Comparison of ENCODE assay signal across 11 mouse cellular contexts in the genomic region with DNA sequence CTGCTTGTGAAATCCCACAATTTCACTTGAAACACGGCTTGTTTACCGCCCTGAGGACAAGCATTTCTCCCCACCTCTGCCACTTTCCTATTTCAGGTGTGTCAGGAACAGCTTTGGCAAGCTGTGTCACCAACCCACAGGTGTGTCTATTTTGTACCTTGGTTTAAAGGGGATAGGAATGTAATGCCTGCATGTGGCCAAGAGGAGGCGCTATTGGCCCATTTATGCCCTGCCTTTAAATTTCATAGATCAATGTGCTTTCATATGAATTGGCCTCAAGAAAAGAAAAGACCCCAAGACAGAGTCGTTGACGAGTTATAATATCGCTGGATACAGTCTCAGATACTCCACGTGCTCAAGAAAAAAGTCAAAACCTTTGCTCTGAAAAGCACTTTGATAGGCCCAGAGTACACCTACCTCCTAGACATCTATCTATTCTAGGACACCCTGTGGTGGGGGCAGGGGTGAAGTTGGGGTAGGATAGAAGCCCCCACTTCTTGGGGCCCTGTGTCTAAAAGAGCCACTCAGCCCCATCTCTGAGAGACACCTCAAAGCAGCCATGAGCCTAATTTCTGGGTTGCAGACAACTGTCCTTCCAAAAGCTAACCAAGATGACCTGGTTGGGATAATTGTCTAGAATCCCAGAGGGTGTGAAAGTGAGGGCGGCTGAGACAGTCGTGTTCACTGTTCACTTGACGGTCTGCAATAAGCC. TPM values are rescaled to one million over a fixed set of nuclear protein-coding genes. Genes with fewer than 3 reads are reported as not detected.
DNase-seq lines count a peak whose midpoint lies in the region; ATAC-seq lines count a peak whose summit lies in the region.
"Had no signal": no experiment of that assay in that cellular context is flagged by ENCODE, and none has a peak within 500 bp of the region (broad histone marks: within the 10 kb centered on the region; RNA-seq: fewer than 3 reads in every experiment).

No protein-coding gene starts in this region.

- H3K4me3 ChIP-seq in hindbrain, embryonic 15.5 days = no peak overlapping the region
- H3K4me3 ChIP-seq in hindbrain, embryonic 12.5 days = no peak overlapping the region
- H3K4me3 ChIP-seq: embryonic facial prominence, embryonic 15.5 days; myocyte had no signal

- ATAC-seq in hindbrain, embryonic 15.5 days (ENCODE audit: low FRiP score, low read depth) = peak; percentile 16; the same call in 1 of the 2 replicates
- no peak for ATAC-seq in hindbrain, embryonic 12.5 days (ENCODE audit: low FRiP score)

- H3K27me3 ChIP-seq in hindbrain, embryonic 15.5 days = no peaks in the 10 kb centered on the region
- H3K27me3 ChIP-seq in hindbrain, embryonic 12.5 days = no peaks in the 10 kb centered on the region
- H3K27me3 ChIP-seq in splenic B cell, adult 2 months (ENCODE audit: control insufficient read depth, insufficient read depth, low read length, poor library complexity, severe bottlenecking) = no peaks in the 10 kb centered on the region
- H3K27me3 ChIP-seq: embryonic facial prominence, embryonic 15.5 days had no signal

- no peak overlapping the region for H3K27ac ChIP-seq in hindbrain, embryonic 15.5 days (replicated peaks)
- H3K27ac ChIP-seq in hindbrain, embryonic 12.5 days = no peak overlapping the region
- H3K27ac ChIP-seq: embryonic facial prominence, embryonic 15.5 days had no signal

- WGBS in hindbrain, embryonic 15.5 days = 41% methylated on average over 10 of the region's 10 CpGs
- 41% methylated on average over 10 of the region's 10 CpGs for WGBS in hindbrain, embryonic 12.5 days

- DNase-seq in spleen, postnatal 10 days (ENCODE audit: low spot score in 2 of 2) = peak; percentile 19 to 42
- DNase-seq in spleen, postnatal 14 days (ENCODE audit: low spot score in 2 of 2) = no peak
- peak; percentile 42 for DNase-seq in c-Kit-positive CD71-positive TER-119-positive erythroid progenitor cells, embryonic 14.5 days (ENCODE audit: low spot score)
- DNase-seq in splenic B cell, adult 2 months (ENCODE audit: low read depth, low spot score) = peak; percentile 52
- DNase-seq in spleen, adult 12 weeks (ENCODE audit: low spot score) = no peak
- no peak for DNase-seq in frontal cortex, adult 2 months (ENCODE audit: extremely low spot score in 1 of 2, low spot score in 1 of 2)

- no peak overlapping the region for H3K9ac ChIP-seq in hindbrain, embryonic 15.5 days
- H3K9ac ChIP-seq in hindbrain, embryonic 12.5 days = no peak overlapping the region
- H3K9ac ChIP-seq: embryonic facial prominence, embryonic 15.5 days had no signal

- no peaks in the 10 kb centered on the region for H3K4me1 ChIP-seq in hindbrain, embryonic 15.5 days (replicated peaks)
- no peaks in the 10 kb centered on the region for H3K4me1 ChIP-seq in hindbrain, embryonic 12.5 days

- no peaks in the 10 kb centered on the region for H3K36me3 ChIP-seq in hindbrain, embryonic 15.5 days
- H3K36me3 ChIP-seq in hindbrain, embryonic 12.5 days = 0 out of 2 replicates have a peak, but pooled peaks cover 1% of the 10 kb centered on the region
- no peaks in the 10 kb centered on the region; the same call in 1 of the 2 replicates for H3K36me3 ChIP-seq in splenic B cell, adult 2 months (ENCODE audit: control insufficient read depth, insufficient read depth, low read length, poor library complexity, severe bottlenecking)
- H3K36me3 ChIP-seq: embryonic facial prominence, embryonic 15.5 days had no signal

- no peaks in the 10 kb centered on the region for H3K9me3 ChIP-seq in hindbrain, embryonic 15.5 days
- no peaks in the 10 kb centered on the region for H3K9me3 ChIP-seq in hindbrain, embryonic 12.5 days (replicated peaks)

- H3K4me2 ChIP-seq in hindbrain, embryonic 15.5 days = no peak overlapping the region
- H3K4me2 ChIP-seq in hindbrain, embryonic 12.5 days (replicated peaks) = no peak overlapping the region
- H3K4me2 ChIP-seq: embryonic facial prominence, embryonic 15.5 days had no signal

RNA-seq across cellular contexts. Expression of gene Eif1b, which starts 9.3 kb away (rescaled TPM):
- polyA plus RNA-seq in hindbrain, embryonic 15.5 days (2015; fragmentation: Nextera tagmentation; extraction: Ambion mirVana) = 283 and 285 TPM in 2 replicates
- polyA plus RNA-seq in hindbrain, embryonic 12.5 days (2016; fragmentation: Nextera tagmentation; extraction: Ambion mirVana) = 284 and 287 TPM in 2 replicates
- polyA plus RNA-seq in frontal cortex, adult 2 months (2012; rRNA removed) = 150 and 166 TPM in 2 replicates

RNA-seq across cellular contexts. Expression of gene Entpd3, which starts 38.3 kb away (rescaled TPM):
- polyA plus RNA-seq in hindbrain, embryonic 15.5 days (2015; fragmentation: Nextera tagmentation; extraction: Ambion mirVana) = 3.2 and 4.1 TPM in 2 replicates
- 1.1 and 1.3 TPM in 2 replicates for polyA plus RNA-seq in hindbrain, embryonic 12.5 days (2016; fragmentation: Nextera tagmentation; extraction: Ambion mirVana)
- 5.7 and 6.0 TPM in 2 replicates for polyA plus RNA-seq in frontal cortex, adult 2 months (2012; rRNA removed)
- polyA plus RNA-seq: heart, embryonic 14.5 days had no signal

Comparison
In these comparisons a context has a peak if more than half of its experiments do, and no peak if none do; other contexts are left out.
1. DNase-seq: peak in spleen, postnatal 10 days (2 of 2), c-Kit-positive CD71-positive TER-119-positive erythroid progenitor cells, embryonic 14.5 days (single experiment) and splenic B cell, adult 2 months (single experiment); none in spleen, postnatal 14 days (0 of 2), spleen, adult 12 weeks (single experiment) and frontal cortex, adult 2 months (0 of 2).